In the genomic region with DNA sequence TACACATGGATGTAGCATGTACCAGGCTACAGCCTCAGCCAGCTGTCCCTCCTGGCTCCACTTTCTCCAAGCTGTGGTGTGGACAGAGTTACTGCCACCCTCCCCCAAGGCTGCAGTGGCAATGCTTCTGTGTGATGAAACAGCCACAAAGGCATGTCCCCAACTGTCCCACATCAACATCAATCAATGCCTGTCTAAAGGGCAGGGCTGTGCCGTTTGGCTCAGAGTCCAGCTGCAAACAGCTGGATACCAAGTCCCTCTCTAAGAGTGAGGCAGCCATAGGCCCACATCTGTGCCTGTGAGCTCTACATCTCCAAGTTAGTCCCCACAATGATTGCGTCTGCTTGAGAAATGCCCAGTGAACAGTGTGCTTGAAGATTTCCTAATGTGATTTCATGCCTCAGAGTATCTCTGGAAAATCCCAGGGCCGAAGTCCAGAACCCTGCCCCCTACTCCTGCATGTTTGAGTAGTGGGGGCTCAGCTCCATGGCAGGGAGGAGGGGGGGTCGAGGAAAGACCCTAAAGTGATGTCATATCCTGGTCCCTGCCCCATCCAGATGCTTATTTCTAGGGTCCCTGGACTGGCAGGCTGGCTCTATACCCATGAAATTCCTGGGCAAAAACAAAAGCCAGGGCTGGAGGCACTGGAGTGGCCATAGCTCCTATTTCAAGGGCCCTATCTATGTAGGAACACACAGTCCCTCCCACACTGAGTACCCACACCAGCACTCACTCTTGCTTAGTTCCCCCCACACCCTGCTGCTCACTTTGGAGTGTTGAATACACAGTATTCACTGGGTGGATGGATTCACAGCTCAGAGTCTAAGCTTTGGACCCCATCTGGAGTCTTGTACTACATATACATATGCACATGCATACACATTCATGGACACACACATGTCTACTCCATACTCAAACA, we compare ENCODE assay signal across 8 mouse cellular contexts. TPM values are rescaled to one million over a fixed set of nuclear protein-coding genes. Genes with fewer than 3 reads are reported as not detected.
DNase-seq lines count a peak whose midpoint lies in the region; ATAC-seq and TF ChIP-seq lines count a peak whose summit lies in the region.

No protein-coding gene starts in this region.

- no peak for DNase-seq in midbrain, embryonic 11.5 days (ENCODE audit: low spot score, missing footprints)
- no peak for DNase-seq in midbrain, postnatal 0 days (ENCODE audit: low spot score)
- DNase-seq in heart, postnatal 10 days: peak; percentile 33 to 38
- DNase-seq in liver, embryonic 13.5 days: no peak
- peak; percentile 39 for DNase-seq in yolk sac, embryonic 10.5 days (ENCODE audit: low spot score)
- no peak for DNase-seq in thymus, postnatal 14 days
- DNase-seq in Muller cell, postnatal 12 days (ENCODE audit: inconsistent ontology term): no peak
- no peak for DNase-seq in frontal cortex, postnatal 14 days (ENCODE audit: low spot score in 2 of 2)

- no peak overlapping the region for H3K4me2 ChIP-seq in midbrain, embryonic 11.5 days
- H3K4me2 ChIP-seq in midbrain, postnatal 0 days (ENCODE audit: low read depth, low read length, poor library complexity, severe bottlenecking): no peak overlapping the region
- H3K4me2 ChIP-seq in liver, embryonic 13.5 days: peak overlapping the region; percentile 33

- no peaks in the 10 kb centered on the region for H3K27me3 ChIP-seq in midbrain, embryonic 11.5 days (ENCODE audit: control insufficient read depth, insufficient read depth, low read length)
- no peaks in the 10 kb centered on the region for H3K27me3 ChIP-seq in midbrain, postnatal 0 days (ENCODE audit: insufficient read depth, low read length)
- H3K27me3 ChIP-seq in liver, embryonic 13.5 days: no peaks in the 10 kb centered on the region

- 40% methylated on average over 4 of the region's 4 CpGs for WGBS in midbrain, embryonic 11.5 days
- WGBS in midbrain, postnatal 0 days: 20% methylated on average over 4 of the region's 4 CpGs
- WGBS in liver, embryonic 13.5 days (ENCODE audit: insufficient replicate concordance): 33% methylated on average over 4 of the region's 4 CpGs

- H3K9me3 ChIP-seq in midbrain, embryonic 11.5 days (ENCODE audit: control insufficient read depth, low read length): no peaks in the 10 kb centered on the region
- H3K9me3 ChIP-seq in midbrain, postnatal 0 days (ENCODE audit: low read length): no peaks in the 10 kb centered on the region
- no peaks in the 10 kb centered on the region for H3K9me3 ChIP-seq in liver, embryonic 13.5 days (replicated peaks)

- no peak overlapping the region for H3K9ac ChIP-seq in midbrain, embryonic 11.5 days (ENCODE audit: low read length)
- no peak overlapping the region for H3K9ac ChIP-seq in midbrain, postnatal 0 days (replicated peaks; ENCODE audit: low read length, poor library complexity, severe bottlenecking)
- no peak overlapping the region for H3K9ac ChIP-seq in liver, embryonic 13.5 days

- no peak overlapping the region; the same call in 1 of the 2 replicates for H3K27ac ChIP-seq in midbrain, embryonic 11.5 days (ENCODE audit: low read depth, low read length)
- no peak overlapping the region for H3K27ac ChIP-seq in midbrain, postnatal 0 days (ENCODE audit: low read depth, low read length)
- peak overlapping the region; percentile 78 for H3K27ac ChIP-seq in liver, embryonic 13.5 days

- no peak for TF ChIP-seq CTCF in midbrain, postnatal 0 days (IDR thresholded peaks at IDR 0.05)

- ATAC-seq in midbrain, embryonic 11.5 days (ENCODE audit: low FRiP score): peak; percentile 42
- ATAC-seq in midbrain, postnatal 0 days (ENCODE audit: low FRiP score): no peak
- ATAC-seq in liver, embryonic 13.5 days (ENCODE audit: low read depth): peak; percentile 74

- peaks cover 8% of the 10 kb centered on the region for H3K4me1 ChIP-seq in midbrain, embryonic 11.5 days (ENCODE audit: control insufficient read depth, insufficient read depth, low read length)
- no peaks in the 10 kb centered on the region for H3K4me1 ChIP-seq in midbrain, postnatal 0 days (ENCODE audit: insufficient read depth, low read length)
- peaks cover 29% of the 10 kb centered on the region for H3K4me1 ChIP-seq in liver, embryonic 13.5 days (replicated peaks)

- no peak overlapping the region for H3K4me3 ChIP-seq in midbrain, embryonic 11.5 days (ENCODE audit: low read depth, low read length)
- no peak overlapping the region for H3K4me3 ChIP-seq in midbrain, postnatal 0 days (ENCODE audit: low read depth, low read length)
- no peak overlapping the region for H3K4me3 ChIP-seq in liver, embryonic 13.5 days (replicated peaks)

- no peaks in the 10 kb centered on the region for H3K36me3 ChIP-seq in midbrain, embryonic 11.5 days (ENCODE audit: control insufficient read depth, insufficient read depth, low read length)
- no peaks in the 10 kb centered on the region for H3K36me3 ChIP-seq in midbrain, postnatal 0 days (ENCODE audit: insufficient read depth, low read length)
- 0 out of 2 replicates have a peak, but pooled peaks cover 3% of the 10 kb centered on the region for H3K36me3 ChIP-seq in liver, embryonic 13.5 days

- intact Hi-C loops in heart, postnatal 10 days (cut with DNase I): no loop called here

RNA-seq across cellular contexts. Expression of gene Col18a1, which starts 49.6 kb away (rescaled TPM):
- polyA plus RNA-seq in midbrain, embryonic 11.5 days (2014; fragmentation: Nextera tagmentation; extraction: Ambion mirVana): 46.8 and 52.2 TPM in 2 replicates
- 27.7 and 30.3 TPM in 2 replicates for total RNA-seq in midbrain, postnatal 0 days (2014; rRNA removed)
- 14.6 and 15.4 TPM in 2 replicates for polyA plus RNA-seq in midbrain, postnatal 0 days (2015; fragmentation: Nextera tagmentation; extraction: Ambion mirVana)
- 10 to 100 TPM; 49.9 to 53.2 TPM for total RNA-seq in heart, postnatal 10 days (2021)
- 29.7 and 36.3 TPM in 2 replicates for polyA plus RNA-seq in liver, embryonic 13.5 days (2015; fragmentation: Nextera tagmentation; extraction: Ambion mirVana)

Comparison
In these comparisons a context has a peak if more than half of its experiments do, and no peak if none do; other contexts are left out.
1. DNase-seq: peak in heart, postnatal 10 days (2 of 2) and yolk sac, embryonic 10.5 days (single experiment); none in midbrain, embryonic 11.5 days (single experiment), midbrain, postnatal 0 days (single experiment), liver, embryonic 13.5 days (single experiment), thymus, postnatal 14 days (single experiment), Muller cell, postnatal 12 days (single experiment) and frontal cortex, postnatal 14 days (0 of 2).